Mouse (Mus musculus): Measurements from ENCODE around the gene Tnmd. TPM values are rescaled to one million over a fixed set of nuclear protein-coding genes. Genes with fewer than 3 reads are reported as not detected.

Gene Tnmd
- 10 to 100 TPM; 19.8 to 20.7 TPM for total RNA-seq (2021)
- long read RNA-seq, experiment 1, transcript Tnmd-201 (7 exons, 1,353 nt), result major isoform, 18 of 20 reads
- long read RNA-seq, experiment 1, partial matches to known transcripts, result 2 of 20 reads
- long read RNA-seq, experiment 1, other reads (novel, unspliced or antisense), result 0 of 20 reads
- long read RNA-seq, experiment 2, transcript Tnmd-201 (7 exons, 1,353 nt), result major isoform, 29 of 33 reads
- long read RNA-seq, experiment 2, partial matches to known transcripts, result 4 of 33 reads
- long read RNA-seq, experiment 2, other reads (novel, unspliced or antisense), result 0 of 33 reads

- no peak for DNase-seq
- intact Hi-C loops (cut with DNase I), result no loop called here
These were observed at the start of gene Tnmd for GRCm38 (mm10) chrX:133850680-133851079. TSS of gene Tnmd (plus strand) at chrX:133850980.

GRCm38 (mm10) chrX:133853637-133854036, 2.9 kb downstream of the Tnmd start:
- intact Hi-C loops (cut with DNase I), result no loop called here

GRCm38 (mm10) chrX:133869743-133870142, 19.0 kb downstream of the Tnmd start:
- intact Hi-C loops (cut with DNase I), result no loop called here
- DNase-seq, result no peak

More at GRCm38 (mm10) chrX:133853637-133854036, 2.9 kb downstream of the Tnmd start:
- DNase-seq, result no peak

GRCm38 (mm10) chrX:133887308-133887707, 36.5 kb downstream of the Tnmd start:
- intact Hi-C loops (cut with DNase I), result no loop called here
- no peak for DNase-seq

- no peak for DNase-seq
- intact Hi-C loops (cut with DNase I), result no loop called here
These were observed 37.3 kb downstream of the Tnmd start for GRCm38 (mm10) chrX:133888111-133888510.

- intact Hi-C loops (cut with DNase I), result loop anchor here (5.0 kb wide), 1 partner anchor 111 kb away; no protein-coding TSS in a partner anchor
- peak; percentile 57 to 70 for DNase-seq
These were observed 47.3 kb downstream of the Tnmd start, which contains the start of gene Tspan6 for GRCm38 (mm10) chrX:133898014-133898542. TSS of gene Tspan6 (minus strand) at chrX:133898429.

GRCm38 (mm10) chrX:133908261-133908660, 57.5 kb downstream of the Tnmd start, which contains the start of gene Srpx2:
TSS of gene Srpx2 (plus strand) at chrX:133908426.
- no peak for DNase-seq
- intact Hi-C loops (cut with DNase I), result no loop called here

- no peak for DNase-seq
- intact Hi-C loops (cut with DNase I), result no loop called here
These were observed 60.8 kb downstream of the Tnmd start for GRCm38 (mm10) chrX:133911397-133912103.

- intact Hi-C loops (cut with DNase I), result no loop called here
- no peak for DNase-seq
These were observed 62.2 kb downstream of the Tnmd start for GRCm38 (mm10) chrX:133913006-133913405.

- intact Hi-C loops (cut with DNase I), result no loop called here
- DNase-seq, result no peak
These were observed 63.4 kb downstream of the Tnmd start for GRCm38 (mm10) chrX:133914219-133914618.

Other genes starting within 250 kb of the Tnmd start
- 1 to 10 TPM; 2.8 to 3.5 TPM for gene Pcdh19, start 162.0 kb upstream of the Tnmd start, total RNA-seq (2021)
- gene Tspan6, start 47.4 kb downstream of the Tnmd start, total RNA-seq (2021), result 1 to 10 TPM; 2.5 to 4.3 TPM
- gene Srpx2, start 57.4 kb downstream of the Tnmd start, total RNA-seq (2021), result 1 to 10 TPM; 2.7 to 3.5 TPM
- under 1 TPM; 0.49 to 0.66 TPM for gene Sytl4, start 130.8 kb downstream of the Tnmd start, total RNA-seq (2021)
- gene Cstf2, start 208.2 kb downstream of the Tnmd start, total RNA-seq (2021), result 10 to 100 TPM in 1 of 2 experiments, 1 to 10 TPM in 1; 6.6 to 10.7 TPM